Mouse (Mus musculus): ENCODE measurements at regions not wholly inside any gene's neighbourhood (a gene's known extent, or its start where the extent isn't known, plus 50 kb on each side); places are given as distances from the start of the nearest gene placed in this dataset.

DNA sequence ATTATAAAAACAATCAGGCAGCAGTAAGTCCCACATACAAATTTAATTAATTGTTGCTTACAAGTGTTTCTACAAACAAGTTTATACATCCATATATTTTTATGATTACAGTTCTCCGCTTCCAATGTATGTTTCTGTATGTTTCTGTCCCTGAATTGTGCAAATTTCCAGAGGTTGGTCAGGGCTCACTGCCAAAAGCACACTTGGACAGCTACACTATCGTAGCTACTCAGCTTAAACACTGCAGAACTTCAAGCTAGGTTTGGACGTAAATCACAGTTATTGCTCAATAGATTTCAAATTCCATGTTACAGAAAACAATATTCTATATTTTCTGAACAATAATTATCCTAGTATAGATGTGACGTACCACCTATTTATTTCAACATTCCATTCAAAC is 646.8 kb upstream of the Cited2 start:
- Histone ChIP-seq H3K27me3 (ENCODE audit: control insufficient read depth, insufficient read depth, low read length) (no peaks in the 10 kb centered on the region), H3K4me1 (ENCODE audit: control insufficient read depth, insufficient read depth, low read length) (0 out of 2 replicates have a peak, but pooled peaks cover 3% of the 10 kb centered on the region), H3K27ac (ENCODE audit: low read depth, low read length) (no peak overlapping the region), H3K9ac (ENCODE audit: low read depth, low read length) (no peak overlapping the region), H3K4me2 (replicated peaks; ENCODE audit: low read depth, low read length) (no peak overlapping the region), H3K36me3 (ENCODE audit: control insufficient read depth, insufficient read depth, low read length) (no peaks in the 10 kb centered on the region), H3K4me3 (ENCODE audit: low read length) (no peak overlapping the region), H3K9me3 (ENCODE audit: control insufficient read depth, low read length) (no peaks in the 10 kb centered on the region)
- WGBS: 55% methylated on average over 4 of the region's 4 CpGs
- ATAC-seq (ENCODE audit: low FRiP score, low TSS enrichment): no peak

DNA sequence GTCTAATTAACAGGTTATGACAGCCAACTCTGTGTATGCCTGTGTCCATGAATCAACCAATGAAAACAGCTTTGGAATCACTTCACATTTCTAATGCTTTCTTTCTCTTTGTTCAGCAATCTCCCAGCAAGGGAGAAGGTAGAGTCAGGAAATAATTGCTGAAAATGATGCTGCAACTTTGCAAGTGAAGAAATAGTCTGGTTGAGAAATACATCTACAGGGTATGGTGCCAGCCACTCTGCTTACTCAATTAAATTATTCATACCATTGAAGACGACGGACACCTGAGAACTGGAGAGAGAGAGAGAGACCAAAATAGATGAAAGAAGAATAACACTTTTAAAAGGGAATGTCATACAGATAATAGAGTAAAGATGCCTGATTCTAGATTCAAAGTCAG is 645.4 kb upstream of the Cited2 start:
- H3K9me3 ChIP-seq (ENCODE audit: control insufficient read depth, low read length): no peaks in the 10 kb centered on the region
- 87% methylated on average over 2 of the region's 2 CpGs for WGBS
- no peaks in the 10 kb centered on the region for H3K27me3 ChIP-seq (ENCODE audit: control insufficient read depth, insufficient read depth, low read length)
- H3K9ac ChIP-seq (ENCODE audit: low read depth, low read length): no peak overlapping the region
- H3K4me1 ChIP-seq (ENCODE audit: control insufficient read depth, insufficient read depth, low read length): 0 out of 2 replicates have a peak, but pooled peaks cover 3% of the 10 kb centered on the region
- H3K27ac ChIP-seq (ENCODE audit: low read depth, low read length): no peak overlapping the region
- no peak overlapping the region for H3K4me3 ChIP-seq (ENCODE audit: low read length)
- ATAC-seq (ENCODE audit: low FRiP score, low TSS enrichment): no peak
- H3K36me3 ChIP-seq (ENCODE audit: control insufficient read depth, insufficient read depth, low read length): no peaks in the 10 kb centered on the region
- no peak overlapping the region for H3K4me2 ChIP-seq (replicated peaks; ENCODE audit: low read depth, low read length)

DNA sequence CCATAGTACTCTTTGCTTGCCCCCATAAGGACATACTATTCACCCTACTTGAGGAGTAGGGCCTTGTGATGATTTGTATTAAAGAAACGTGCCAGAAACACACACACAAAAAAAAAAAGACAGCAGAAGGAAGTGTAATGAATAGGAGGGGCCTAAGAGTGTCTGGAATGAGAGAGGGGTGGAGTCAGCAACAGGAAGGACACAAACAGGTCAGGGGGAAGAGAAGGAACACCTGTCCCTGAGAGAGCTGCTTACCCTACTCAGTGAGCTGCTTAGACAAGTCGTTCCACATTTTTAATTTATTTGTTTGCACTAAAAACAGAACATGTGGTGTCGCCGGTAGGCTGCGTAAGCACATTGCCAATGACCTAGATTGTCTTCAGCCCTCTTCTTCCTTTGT is 642.2 kb upstream of the Cited2 start:
- WGBS: 52% methylated on average over 5 of the region's 5 CpGs
- Histone ChIP-seq H3K4me3 (ENCODE audit: low read length) (no peak overlapping the region), H3K27ac (ENCODE audit: low read depth, low read length) (no peak overlapping the region), H3K36me3 (ENCODE audit: control insufficient read depth, insufficient read depth, low read length) (no peaks in the 10 kb centered on the region), H3K4me1 (ENCODE audit: control insufficient read depth, insufficient read depth, low read length) (no peaks in the 10 kb centered on the region), H3K4me2 (replicated peaks; ENCODE audit: low read depth, low read length) (no peak overlapping the region), H3K9me3 (ENCODE audit: control insufficient read depth, low read length) (no peaks in the 10 kb centered on the region), H3K9ac (ENCODE audit: low read depth, low read length) (no peak overlapping the region), H3K27me3 (ENCODE audit: control insufficient read depth, insufficient read depth, low read length) (no peaks in the 10 kb centered on the region)
- ATAC-seq (ENCODE audit: low FRiP score, low TSS enrichment): no peak

DNA sequence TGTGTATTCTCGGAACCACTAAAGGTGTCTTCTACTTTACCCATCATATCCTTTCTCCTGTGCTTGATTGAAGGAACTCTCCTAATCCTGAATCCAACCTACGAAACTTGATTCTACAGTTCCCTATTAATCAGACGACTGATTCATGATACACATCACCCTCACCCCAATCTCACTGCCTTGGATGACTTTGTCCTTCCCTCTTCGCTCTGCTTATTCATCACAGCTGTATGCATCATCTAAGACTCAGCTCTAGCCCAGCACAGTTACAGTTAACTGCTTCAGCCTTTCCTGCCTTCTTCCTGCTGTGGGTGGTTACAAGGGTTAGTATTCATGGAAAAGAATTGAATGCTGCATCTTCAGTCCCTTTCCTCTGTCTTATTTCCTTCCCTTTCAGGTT is 640.1 kb upstream of the Cited2 start:
- H3K27me3 ChIP-seq (ENCODE audit: control insufficient read depth, insufficient read depth, low read length): no peaks in the 10 kb centered on the region
- 83% methylated on average over 4 of the region's 4 CpGs for WGBS
- no peak for ATAC-seq (ENCODE audit: low FRiP score, low TSS enrichment)
- H3K4me2 ChIP-seq (replicated peaks; ENCODE audit: low read depth, low read length): no peak overlapping the region
- no peak overlapping the region for H3K9ac ChIP-seq (ENCODE audit: low read depth, low read length)
- H3K4me3 ChIP-seq (ENCODE audit: low read length): no peak overlapping the region
- H3K27ac ChIP-seq (ENCODE audit: low read depth, low read length): no peak overlapping the region
- no peaks in the 10 kb centered on the region for H3K4me1 ChIP-seq (ENCODE audit: control insufficient read depth, insufficient read depth, low read length)
- H3K9me3 ChIP-seq (ENCODE audit: control insufficient read depth, low read length): no peaks in the 10 kb centered on the region
- H3K36me3 ChIP-seq (ENCODE audit: control insufficient read depth, insufficient read depth, low read length): no peaks in the 10 kb centered on the region

DNA sequence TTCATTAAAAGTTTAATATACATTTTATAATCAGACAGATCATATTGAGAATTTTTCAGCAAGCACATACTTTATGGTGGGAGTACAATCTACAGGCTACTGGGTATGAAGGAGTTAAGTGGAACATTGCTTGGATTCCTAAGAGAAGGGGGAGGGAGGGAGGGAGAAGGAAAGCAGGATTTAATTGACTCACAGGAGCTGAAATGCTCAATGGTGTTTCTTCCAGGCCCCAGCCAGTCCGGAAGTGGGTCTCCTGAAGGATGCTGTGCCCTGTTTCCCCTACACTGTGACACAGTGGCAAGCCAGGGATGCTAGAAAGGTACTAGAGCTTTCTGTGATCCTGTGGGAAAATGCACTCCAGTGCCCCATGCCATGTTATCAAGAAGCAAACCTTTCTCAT is 621.0 kb upstream of the Cited2 start:
- WGBS: 0% methylated on average over 1 of the region's 1 CpGs
- Histone ChIP-seq H3K4me1 (ENCODE audit: control insufficient read depth, insufficient read depth, low read length) (0 out of 2 replicates have a peak, but pooled peaks cover 4% of the 10 kb centered on the region), H3K4me3 (ENCODE audit: low read length) (no peak overlapping the region), H3K4me2 (replicated peaks; ENCODE audit: low read depth, low read length) (no peak overlapping the region), H3K36me3 (ENCODE audit: control insufficient read depth, insufficient read depth, low read length) (no peaks in the 10 kb centered on the region), H3K9ac (ENCODE audit: low read depth, low read length) (no peak overlapping the region), H3K27me3 (ENCODE audit: control insufficient read depth, insufficient read depth, low read length) (no peaks in the 10 kb centered on the region), H3K9me3 (ENCODE audit: control insufficient read depth, low read length) (no peaks in the 10 kb centered on the region), H3K27ac (ENCODE audit: low read depth, low read length) (no peak overlapping the region)
- no peak; the same call in 1 of the 2 replicates for ATAC-seq (ENCODE audit: low FRiP score, low TSS enrichment)

DNA sequence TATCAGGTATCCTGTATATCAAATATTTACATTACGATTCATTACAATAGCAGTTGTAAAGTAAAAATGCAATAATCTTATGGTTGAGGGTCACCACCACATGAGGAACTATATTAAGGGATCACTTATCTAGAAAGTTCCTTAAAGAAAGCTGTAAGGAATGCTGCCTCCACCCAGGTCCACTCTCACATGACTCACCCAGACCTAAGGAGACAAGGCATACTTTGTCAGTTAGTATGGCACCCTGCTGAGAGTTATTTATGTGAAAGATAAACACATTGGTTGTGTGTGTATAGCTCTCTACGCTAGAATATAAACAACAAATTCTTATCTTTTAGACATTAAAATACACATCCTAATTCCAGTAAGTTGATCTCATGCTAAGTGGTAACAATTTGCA is 619.6 kb upstream of the Cited2 start:
- no peak overlapping the region for H3K4me3 ChIP-seq (ENCODE audit: low read length)
- no peaks in the 10 kb centered on the region for H3K36me3 ChIP-seq (ENCODE audit: control insufficient read depth, insufficient read depth, low read length)
- H3K4me2 ChIP-seq (replicated peaks; ENCODE audit: low read depth, low read length): no peak overlapping the region
- no peak overlapping the region for H3K9ac ChIP-seq (ENCODE audit: low read depth, low read length)
- 74% methylated on average over 2 of the region's 2 CpGs for WGBS
- no peaks in the 10 kb centered on the region for H3K9me3 ChIP-seq (ENCODE audit: control insufficient read depth, low read length)
- H3K27me3 ChIP-seq (ENCODE audit: control insufficient read depth, insufficient read depth, low read length): no peaks in the 10 kb centered on the region
- 0 out of 2 replicates have a peak, but pooled peaks cover 4% of the 10 kb centered on the region for H3K4me1 ChIP-seq (ENCODE audit: control insufficient read depth, insufficient read depth, low read length)
- H3K27ac ChIP-seq (ENCODE audit: low read depth, low read length): no peak overlapping the region
- ATAC-seq (ENCODE audit: low FRiP score, low TSS enrichment): no peak

DNA sequence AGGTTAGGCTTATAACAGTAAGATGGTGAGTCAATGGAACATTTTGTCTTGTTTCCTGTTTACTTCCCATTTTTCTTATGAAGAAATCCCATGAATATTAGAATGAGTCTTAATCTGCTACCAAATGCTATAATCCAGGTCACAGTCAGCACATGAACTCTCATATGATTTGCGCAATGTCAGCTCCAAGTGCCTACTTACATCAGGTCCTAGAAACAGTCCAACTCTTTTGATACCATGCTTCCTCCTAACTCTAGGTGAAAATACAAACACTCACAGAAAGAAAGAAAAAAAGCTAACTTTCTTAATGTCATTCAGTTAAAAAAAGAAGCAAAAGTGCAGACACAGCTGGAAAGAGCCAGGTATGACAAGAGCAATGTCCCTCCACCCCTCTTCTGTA is 616.2 kb upstream of the Cited2 start:
- Histone ChIP-seq H3K4me3 (ENCODE audit: low read length) (no peak overlapping the region), H3K27ac (ENCODE audit: low read depth, low read length) (no peak overlapping the region), H3K4me1 (ENCODE audit: control insufficient read depth, insufficient read depth, low read length) (0 out of 2 replicates have a peak, but pooled peaks cover 4% of the 10 kb centered on the region), H3K27me3 (ENCODE audit: control insufficient read depth, insufficient read depth, low read length) (no peaks in the 10 kb centered on the region), H3K9ac (ENCODE audit: low read depth, low read length) (no peak overlapping the region), H3K36me3 (ENCODE audit: control insufficient read depth, insufficient read depth, low read length) (no peaks in the 10 kb centered on the region), H3K4me2 (replicated peaks; ENCODE audit: low read depth, low read length) (no peak overlapping the region), H3K9me3 (ENCODE audit: control insufficient read depth, low read length) (no peaks in the 10 kb centered on the region)
- 100% methylated on average over 1 of the region's 1 CpGs for WGBS
- ATAC-seq (ENCODE audit: low FRiP score, low TSS enrichment): no peak

DNA sequence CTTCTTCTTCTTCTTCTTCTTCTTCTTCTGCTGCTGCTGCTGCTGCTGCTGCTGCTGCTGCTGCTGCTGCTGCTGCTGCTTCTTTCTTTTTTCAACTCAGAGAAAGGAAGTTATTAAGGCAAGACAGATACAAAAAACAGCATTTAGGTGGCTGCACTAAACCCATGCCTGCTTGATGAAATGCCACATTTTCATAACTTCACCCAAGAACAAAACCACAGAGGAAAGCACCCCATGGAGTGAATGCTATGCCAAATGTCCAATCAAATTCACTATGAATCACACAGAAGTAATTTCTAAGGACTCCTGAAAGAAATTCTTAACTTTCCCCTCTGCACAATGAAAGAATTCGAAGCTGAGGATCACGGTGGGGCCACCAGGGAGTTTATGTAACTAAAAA is 611.9 kb upstream of the Cited2 start:
- Histone ChIP-seq H3K27ac (ENCODE audit: low read depth, low read length) (no peak overlapping the region), H3K4me2 (replicated peaks; ENCODE audit: low read depth, low read length) (no peak overlapping the region), H3K36me3 (ENCODE audit: control insufficient read depth, insufficient read depth, low read length) (no peaks in the 10 kb centered on the region), H3K27me3 (ENCODE audit: control insufficient read depth, insufficient read depth, low read length) (no peaks in the 10 kb centered on the region), H3K4me3 (ENCODE audit: low read length) (no peak overlapping the region), H3K9me3 (ENCODE audit: control insufficient read depth, low read length) (no peaks in the 10 kb centered on the region), H3K9ac (ENCODE audit: low read depth, low read length) (no peak overlapping the region), H3K4me1 (ENCODE audit: control insufficient read depth, insufficient read depth, low read length) (no peaks in the 10 kb centered on the region)
- 89% methylated on average over 2 of the region's 2 CpGs for WGBS
- ATAC-seq (ENCODE audit: low FRiP score, low TSS enrichment): no peak

DNA sequence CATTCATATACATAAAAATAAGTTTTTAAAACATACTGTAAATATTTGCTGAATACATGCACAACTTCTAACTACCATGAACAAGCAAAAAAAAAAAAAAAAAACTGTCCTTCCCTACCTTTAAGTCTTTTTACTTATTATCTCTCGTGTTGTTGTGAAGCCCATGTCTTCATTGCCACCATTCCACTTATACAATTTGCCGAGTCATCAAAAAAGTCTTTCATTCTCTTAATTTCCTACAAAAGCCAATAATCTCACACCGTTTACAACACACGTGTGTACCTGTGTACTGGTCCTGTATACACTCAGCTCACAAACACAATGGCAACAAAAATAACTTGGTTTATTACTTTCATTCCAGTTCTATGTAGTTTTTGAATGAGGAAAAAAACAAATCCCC is 608.2 kb upstream of the Cited2 start:
- Histone ChIP-seq H3K36me3 (ENCODE audit: control insufficient read depth, insufficient read depth, low read length) (no peaks in the 10 kb centered on the region), H3K27ac (ENCODE audit: low read depth, low read length) (no peak overlapping the region), H3K27me3 (ENCODE audit: control insufficient read depth, insufficient read depth, low read length) (no peaks in the 10 kb centered on the region)

More for the DNA sequence above, 608.2 kb upstream of the Cited2 start:
- Histone ChIP-seq H3K4me2 (replicated peaks; ENCODE audit: low read depth, low read length) (no peak overlapping the region), H3K4me3 (ENCODE audit: low read length) (no peak overlapping the region), H3K9me3 (ENCODE audit: control insufficient read depth, low read length) (no peaks in the 10 kb centered on the region), H3K4me1 (ENCODE audit: control insufficient read depth, insufficient read depth, low read length) (no peaks in the 10 kb centered on the region), H3K9ac (ENCODE audit: low read depth, low read length) (no peak overlapping the region)
- no peak for ATAC-seq (ENCODE audit: low FRiP score, low TSS enrichment)
- 93% methylated on average over 4 of the region's 4 CpGs for WGBS
